Mouse (Mus musculus) large intestine, adult 2 months (tissue): Measurements from ENCODE around the gene Atp13a2. TPM values are rescaled to one million over a fixed set of nuclear protein-coding genes. Genes with fewer than 3 reads are reported as not detected.
A peak's percentile ranks its signal among the peaks of the same experiment; 100 is the strongest.

Experiments used
- DNase-seq: peaks from one replicate; pipeline ENCODE4 v3.0.0-alpha.2; 2012; ENCODE audit warnings: low read depth, low spot score
- WGBS: fragments of 180-500 bp; shearing (Covaris S2); methylation state at CpG from one replicate; pipeline ENCODE4 v1.1.7; 2018; 5-methylcytosine and 5-hydroxymethylcytosine counted together
- polyA plus RNA-seq: library from polyadenylated mRNA; depleted of rRNA; stranded (reverse); fragments of >200 nt; gene quantifications from 2 replicates; pipeline ENCODE4 v1.2.3, GENCODE M21; 2012

The Atp13a2 gene
- polyA plus RNA-seq, 1 experiment, result 31.7 TPM

- DNase-seq, result peak; percentile 96
- 2% methylated on average over 37 of the region's 37 CpGs for WGBS
These were observed 25.7 kb upstream of the Atp13a2 start, which contains the start of gene Sdhb for GRCm38 (mm10) chr4:140960781-140961466. TSS of gene Sdhb (plus strand) at chr4:140961203.

DNA sequence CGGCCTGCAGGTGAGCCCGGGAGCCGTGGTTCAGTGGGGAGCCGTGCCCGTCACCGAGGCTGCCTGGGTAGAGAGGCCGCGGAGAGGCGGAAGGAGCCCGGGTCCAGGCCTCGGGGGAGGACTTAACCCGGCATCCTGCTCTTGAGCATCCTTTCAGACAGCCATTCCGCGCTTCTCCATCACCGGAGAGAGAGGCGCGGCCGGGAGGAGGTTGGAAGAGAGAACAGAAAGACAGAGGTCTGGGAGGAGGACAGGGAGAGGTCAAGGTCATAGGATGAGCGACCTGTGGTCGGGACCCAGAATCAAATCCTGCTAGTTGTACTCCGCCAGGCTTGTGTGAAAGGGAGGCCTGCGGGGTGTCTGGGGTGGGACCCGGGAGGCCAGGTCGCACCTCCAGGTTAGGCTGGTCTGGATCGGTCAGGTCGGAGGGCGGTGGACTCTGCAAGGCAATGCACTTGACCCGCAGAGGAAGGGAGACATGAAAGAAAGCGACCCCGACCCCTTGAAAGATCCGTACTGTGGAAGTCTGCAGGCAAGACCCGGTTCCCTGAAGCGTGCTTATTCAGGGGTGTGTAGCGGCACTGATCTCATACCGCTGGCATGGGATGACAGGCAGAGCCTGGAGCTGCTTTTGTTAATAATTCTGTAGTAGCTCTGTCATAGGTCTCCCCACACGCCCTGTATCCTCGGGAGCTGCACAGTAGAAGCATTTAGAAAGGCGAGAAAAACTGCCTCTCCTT lies 25.0 kb upstream of the Atp13a2 start:
- WGBS, result under 1% methylated on average over 38 of the region's 38 CpGs
- no peak for DNase-seq

DNA sequence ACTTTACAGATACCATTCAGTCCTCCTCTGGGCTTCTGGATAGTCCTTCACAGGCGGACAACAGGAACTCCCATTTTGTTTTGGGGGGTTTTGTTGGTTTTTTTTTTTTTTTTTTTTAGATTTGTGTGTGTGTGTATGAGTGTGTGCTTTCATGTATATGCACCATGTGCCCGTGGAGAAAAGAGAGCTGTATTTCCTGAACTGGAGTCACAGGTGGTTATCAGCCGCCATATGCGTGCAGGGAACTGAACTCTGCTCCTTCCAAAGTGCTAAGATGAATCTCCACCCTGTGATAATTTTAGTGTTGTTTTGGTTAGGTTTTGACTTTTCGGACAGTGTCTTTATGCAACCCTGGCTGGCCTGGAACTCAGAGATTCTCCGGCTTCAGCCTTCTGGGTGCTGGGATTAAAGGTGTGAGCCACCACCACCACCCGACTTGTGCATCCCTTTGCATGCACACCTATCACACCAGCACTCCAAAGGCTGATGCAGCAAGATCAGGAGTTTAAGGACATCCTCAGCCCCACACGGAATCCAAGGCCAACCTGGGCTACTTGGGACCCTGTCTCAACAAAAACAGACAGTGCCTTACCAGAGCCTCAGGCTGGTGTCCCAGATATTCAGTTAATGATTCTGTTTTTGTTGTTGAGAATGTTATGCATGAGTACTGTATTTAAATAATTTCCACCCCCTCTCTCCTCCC lies 24.3 kb upstream of the Atp13a2 start:
- no peak for DNase-seq
- WGBS, result 43% methylated on average over 8 of the region's 8 CpGs

- DNase-seq, result peak; percentile 81
- WGBS, result 17% methylated on average over 5 of the region's 5 CpGs
These were observed 23.7 kb upstream of the Atp13a2 start for GRCm38 (mm10) chr4:140962950-140963349.

GRCm38 (mm10) chr4:140963941-140964597 lies 22.6 kb upstream of the Atp13a2 start:
- WGBS, result 63% methylated on average over 9 of the region's 9 CpGs

DNA sequence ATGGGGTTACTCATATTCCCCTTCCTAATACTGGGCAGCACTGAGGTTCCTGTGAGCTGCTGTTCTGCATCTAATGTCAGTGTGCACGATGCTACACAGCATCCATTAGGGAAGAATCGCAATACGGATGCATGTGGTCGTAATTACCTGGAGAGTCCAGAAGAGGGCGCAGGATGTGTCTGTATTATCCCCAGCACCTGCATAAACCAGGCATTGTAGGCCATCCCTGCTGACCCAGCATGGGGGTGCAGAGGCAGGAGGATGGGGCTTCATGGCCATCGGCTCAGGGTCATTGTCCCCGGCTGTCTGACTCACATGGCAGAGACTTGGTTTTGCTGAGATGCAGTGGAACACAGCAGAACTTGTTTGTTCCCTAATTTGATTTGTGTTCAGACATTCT lies 22.1 kb upstream of the Atp13a2 start:
- WGBS, result 14% methylated on average over 7 of the region's 7 CpGs
- no peak for DNase-seq

More at GRCm38 (mm10) chr4:140963941-140964597, 22.6 kb upstream of the Atp13a2 start:
- DNase-seq, result no peak

- no peak for DNase-seq
- 75% methylated on average over 11 of the region's 11 CpGs for WGBS
These were observed 19.1 kb upstream of the Atp13a2 start for GRCm38 (mm10) chr4:140967386-140968159.

DNA sequence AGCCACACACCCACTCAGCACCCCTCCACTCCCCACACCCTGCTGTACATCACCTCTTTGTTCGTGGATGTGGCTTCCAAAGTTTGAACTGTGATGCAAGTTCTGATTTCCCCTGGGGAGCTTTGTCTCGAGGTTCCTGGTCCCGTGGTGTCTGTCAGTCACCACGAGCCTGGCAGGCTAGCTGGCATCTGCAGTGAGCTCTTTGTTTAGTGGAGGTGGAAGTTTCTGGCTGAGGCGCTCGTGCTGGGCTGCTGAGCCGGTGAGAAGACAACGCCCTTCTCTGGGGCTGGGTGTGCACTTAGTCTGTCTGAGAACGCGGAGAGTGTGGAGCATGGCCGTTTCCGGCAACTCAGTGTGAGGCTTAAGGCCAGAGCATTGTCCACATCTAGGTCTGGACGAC lies 15.0 kb upstream of the Atp13a2 start:
- no peak for DNase-seq
- WGBS, result 76% methylated on average over 13 of the region's 13 CpGs

- WGBS, result 94% methylated on average over 6 of the region's 6 CpGs
- DNase-seq, result no peak
These were observed 12.3 kb upstream of the Atp13a2 start for GRCm38 (mm10) chr4:140974408-140974807.

DNA sequence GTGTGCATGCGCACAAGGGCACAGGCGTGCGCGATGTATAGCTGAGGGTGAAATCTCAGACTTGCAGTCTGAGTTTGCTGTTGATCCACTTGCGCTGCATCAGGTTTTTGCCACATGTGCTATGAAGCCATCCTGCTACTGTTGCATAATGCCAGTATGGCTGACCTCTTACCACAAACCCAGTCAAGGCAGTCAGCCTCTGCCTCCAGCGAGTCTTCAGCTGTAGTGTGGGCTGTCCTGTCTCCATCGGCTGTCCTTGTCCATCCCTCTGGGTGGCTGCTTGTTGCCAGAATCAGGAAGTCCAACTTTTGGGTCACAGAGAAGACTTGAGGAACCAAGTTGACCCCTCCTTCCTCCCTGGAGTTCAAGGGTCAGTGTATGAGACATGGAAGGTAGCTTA lies 11.3 kb upstream of the Atp13a2 start:
- DNase-seq, result no peak
- WGBS, result 87% methylated on average over 7 of the region's 7 CpGs

DNA sequence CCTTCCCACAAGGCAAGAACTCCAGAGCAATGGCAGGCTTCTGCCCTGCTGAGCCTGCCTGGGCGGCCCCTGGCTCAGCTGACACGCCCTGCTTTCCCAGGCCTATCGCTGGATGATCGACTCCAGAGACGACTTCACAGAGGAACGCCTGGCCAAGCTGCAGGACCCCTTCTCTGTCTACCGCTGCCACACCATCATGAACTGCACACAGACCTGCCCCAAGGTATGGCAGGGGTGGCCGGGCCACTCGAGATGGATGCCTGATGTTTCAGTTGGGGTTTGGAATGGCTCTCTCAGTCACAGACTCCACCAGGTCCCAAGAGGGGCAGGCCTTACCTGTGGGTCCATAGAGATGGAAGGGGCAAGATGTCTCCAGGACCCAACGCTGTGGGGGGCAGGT lies 9.4 kb upstream of the Atp13a2 start:
- 42% methylated on average over 10 of the region's 10 CpGs for WGBS
- no peak for DNase-seq

DNA sequence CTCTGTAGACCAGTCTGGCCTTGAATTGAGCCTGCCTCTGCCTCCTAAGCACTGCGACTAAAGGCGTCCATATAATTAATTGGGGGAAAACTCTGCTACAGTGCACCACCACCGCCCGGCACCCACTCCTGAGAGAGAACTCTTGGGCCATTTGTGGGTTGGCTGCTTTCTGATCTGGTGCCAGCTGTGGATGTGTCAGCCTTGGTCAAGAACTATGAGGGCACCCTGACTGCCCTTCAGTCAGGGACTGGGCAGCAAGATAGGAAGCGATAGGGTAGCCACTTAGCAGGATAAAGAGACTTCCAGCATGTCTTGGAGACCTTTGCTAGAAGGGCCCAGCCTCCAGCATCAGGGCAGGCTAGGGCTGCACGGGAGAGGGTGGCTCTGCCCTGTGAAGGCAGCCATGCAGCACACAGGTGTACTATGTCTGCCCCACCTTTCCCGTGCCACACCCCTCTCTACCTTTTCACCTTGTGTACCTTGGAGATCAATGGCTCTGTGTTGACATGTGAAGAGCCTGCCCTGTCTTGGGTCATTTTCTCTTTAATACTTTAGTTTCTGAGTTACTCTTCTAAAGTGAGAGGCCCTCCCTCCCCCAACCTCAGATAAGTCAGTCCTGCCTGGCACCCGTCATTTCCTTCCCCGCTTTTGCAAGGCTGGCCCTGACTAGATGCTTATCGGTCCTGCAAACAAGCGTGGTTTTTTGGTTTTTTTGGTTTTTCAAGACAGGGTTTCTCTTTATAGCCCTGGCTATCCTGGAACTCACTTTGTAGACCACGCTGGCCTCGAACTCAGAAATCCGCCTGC lies 8.6 kb upstream of the Atp13a2 start:
- 55% methylated on average over 14 of the region's 14 CpGs for WGBS
- DNase-seq, result peak; percentile 37

- DNase-seq, result no peak
- WGBS, result 96% methylated on average over 2 of the region's 2 CpGs
These were observed 5.1 kb upstream of the Atp13a2 start for GRCm38 (mm10) chr4:140981605-140982004.

DNA sequence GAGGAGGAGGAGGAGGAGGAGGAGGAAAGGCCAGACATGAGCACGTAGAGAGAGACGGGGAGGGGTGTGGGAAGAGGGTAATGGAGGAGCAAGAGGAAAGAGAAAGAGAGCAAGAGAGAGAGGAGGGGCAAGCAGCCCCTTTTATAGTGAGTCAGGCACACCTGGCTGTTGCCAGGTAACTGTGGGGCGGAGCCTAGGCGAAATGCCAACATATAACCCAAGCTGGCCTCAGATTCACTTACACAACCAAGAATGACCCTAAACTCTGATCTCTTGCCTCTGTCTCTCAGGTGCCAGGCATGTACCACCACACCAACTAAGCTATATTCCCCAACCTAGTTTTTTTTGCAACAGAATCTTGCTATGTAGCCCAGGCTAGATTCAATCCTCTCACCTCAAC lies 3.9 kb upstream of the Atp13a2 start:
- DNase-seq, result no peak

DNA sequence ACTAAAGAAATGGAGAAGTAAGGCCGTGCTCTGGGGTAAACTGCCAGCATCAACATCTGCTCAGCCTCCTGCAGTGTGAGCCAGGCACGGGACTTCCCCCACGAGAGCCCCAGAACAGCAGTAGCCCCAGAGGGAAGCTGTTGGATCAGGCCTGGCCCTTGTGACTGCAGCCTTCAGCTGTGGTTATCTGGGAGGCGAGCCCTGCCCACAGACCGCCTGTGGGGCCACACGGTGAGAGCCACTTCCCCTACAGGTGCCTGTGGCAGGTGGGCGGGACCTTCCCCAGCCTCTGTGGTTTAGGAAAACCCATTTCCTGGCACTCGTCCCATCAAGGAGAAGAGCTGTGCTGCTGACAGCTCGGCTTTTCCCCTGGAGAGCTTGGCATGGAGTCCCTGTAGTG lies 3.2 kb upstream of the Atp13a2 start:
- DNase-seq, result no peak
- 6% methylated on average over 9 of the region's 9 CpGs for WGBS

More for the DNA sequence above, 3.9 kb upstream of the Atp13a2 start:
- WGBS, result 28% methylated on average over 4 of the region's 4 CpGs

DNA sequence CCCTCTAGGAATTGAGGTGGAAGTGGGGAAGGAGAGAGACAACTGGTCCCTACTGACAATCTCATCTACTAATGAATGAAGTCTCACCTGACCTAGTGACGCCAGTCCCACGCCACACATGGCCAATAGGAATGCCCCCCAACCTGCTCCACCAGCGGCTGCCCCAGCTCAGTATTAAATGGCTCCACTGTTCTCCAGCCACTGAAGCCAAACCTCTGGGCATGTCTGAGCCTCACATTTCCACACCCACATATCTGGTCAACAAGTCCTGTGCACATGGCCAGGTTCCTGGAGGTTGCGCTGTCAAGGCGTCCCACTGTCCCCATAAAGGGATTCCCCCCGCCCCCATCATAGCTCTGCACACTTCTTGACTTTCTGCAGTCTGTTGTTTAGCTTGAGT lies 2.1 kb upstream of the Atp13a2 start:
- 88% methylated on average over 6 of the region's 6 CpGs for WGBS
- no peak for DNase-seq

DNA sequence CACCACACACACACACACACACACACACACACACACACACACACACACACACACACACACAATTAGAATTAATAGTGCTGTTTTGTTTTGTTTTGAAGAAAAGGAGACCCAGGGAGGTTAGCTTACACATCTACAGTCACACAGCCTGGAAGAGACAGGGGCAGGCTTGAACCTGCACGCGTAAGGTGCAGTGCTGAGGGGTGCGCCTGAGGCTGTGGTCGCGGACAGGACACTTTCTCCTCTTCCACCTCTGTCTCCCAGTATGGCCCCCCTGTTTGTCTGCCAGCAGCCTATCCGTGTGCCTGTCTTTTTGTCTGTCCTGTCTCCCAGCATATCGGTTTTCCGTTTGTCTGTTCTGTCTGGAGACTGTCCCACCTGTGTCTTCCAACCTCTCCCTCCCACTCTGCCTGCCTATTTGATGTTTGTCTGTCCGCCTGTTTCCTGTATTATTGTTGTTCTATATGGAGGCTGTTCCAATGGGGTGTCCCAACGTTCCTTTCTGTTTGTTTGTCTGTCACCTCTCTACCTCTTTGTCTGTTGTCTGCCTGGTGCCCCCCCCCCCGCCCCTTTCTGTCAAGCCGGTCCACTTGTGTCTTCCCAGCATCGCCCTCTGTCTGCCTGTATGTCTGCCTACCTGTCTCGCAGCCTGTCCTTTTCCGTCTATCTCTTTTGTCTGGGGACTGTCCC lies 506 bp upstream of the Atp13a2 start:
- DNase-seq, result no peak
- WGBS, result 33% methylated on average over 15 of the region's 15 CpGs

- 40% methylated on average over 7 of the region's 7 CpGs for WGBS
- no peak for DNase-seq
These were observed 803 bp downstream of the Atp13a2 start for GRCm38 (mm10) chr4:140987476-140987875.
